Mouse (Mus musculus) lung, embryonic 16.5 days (tissue): ENCODE measurements at regions not wholly inside any gene's neighbourhood (a gene's known extent, or its start where the extent isn't known, plus 50 kb on each side); places are given as distances from the start of the nearest gene placed in this dataset.
A peak's percentile ranks its signal among the peaks of the same experiment; 100 is the strongest.

Experiments
- ATAC-seq: fragments of 200-750 bp; cut with Nextera tagmentation; 2 replicates; pipeline ENCODE4 v1.8.0; 2017; ENCODE audit warnings: low read depth, mild to moderate bottlenecking, moderate library complexity
- H3K27ac ChIP-seq: fragments of 300-500 bp; sonication (generic); 2 replicates; pipeline ENCODE4 v1.5.1; 2014; ENCODE audit warnings: mild to moderate bottlenecking, control low read depth, low read length
- H3K27me3 ChIP-seq: fragments of 300-500 bp; sonication (generic); 2 replicates; pipeline ENCODE4 v1.6.1; 2014; ENCODE audit warnings: low read depth, low read length, mixed read lengths; ENCODE audit not compliant: control insufficient read depth, insufficient read depth
- H3K36me3 ChIP-seq: fragments of 300-500 bp; sonication (generic); 2 replicates; pipeline ENCODE4 v1.6.1; 2014; ENCODE audit warnings: low read length; ENCODE audit not compliant: control insufficient read depth, insufficient read depth
- H3K4me1 ChIP-seq: fragments of 300-500 bp; sonication (generic); replicated peaks from 2 replicates; pipeline ENCODE4 v1.6.1; 2014; ENCODE audit warnings: low read length, mixed read lengths; ENCODE audit not compliant: control insufficient read depth, insufficient read depth
- H3K4me2 ChIP-seq: fragments of 300-500 bp; sonication (generic); 2 replicates; pipeline ENCODE4 v1.6.1; 2014; ENCODE audit warnings: low read depth, low read length, control low read depth
- H3K4me3 ChIP-seq: fragments of 300-500 bp; sonication (generic); 2 replicates; pipeline ENCODE4 v1.5.1; 2014; ENCODE audit warnings: mild to moderate bottlenecking, low read length, control low read depth
- H3K9ac ChIP-seq: fragments of 300-500 bp; sonication (generic); 2 replicates; pipeline ENCODE4 v1.6.1; 2014; ENCODE audit warnings: low read length, control low read depth
- H3K9me3 ChIP-seq: fragments of 300-500 bp; sonication (generic); 2 replicates; pipeline ENCODE4 v1.6.1; 2016; ENCODE audit warnings: low read length; ENCODE audit not compliant: control insufficient read depth
- WGBS: fragments of 180-500 bp; shearing (Covaris S2); extraction: QIAGEN DNeasy Blood & Tissue Kit; methylation state at CpG from one replicate; pipeline ENCODE4 v1.1.7; 2014; 5-methylcytosine and 5-hydroxymethylcytosine counted together

- WGBS, result 36% methylated on average over 9 of the region's 9 CpGs
- ATAC-seq, result no peak
- H3K9me3 ChIP-seq, result no peaks in the 10 kb centered on the region
- H3K27ac ChIP-seq, result no peak overlapping the region
- H3K36me3 ChIP-seq, result no peaks in the 10 kb centered on the region
- H3K9ac ChIP-seq, result no peak overlapping the region
- H3K4me1 ChIP-seq, result no peaks in the 10 kb centered on the region
- no peak overlapping the region for H3K4me3 ChIP-seq
- no peak overlapping the region for H3K4me2 ChIP-seq
- no peaks in the 10 kb centered on the region for H3K27me3 ChIP-seq
These were observed 223.9 kb downstream of the Sox9 start for GRCm38 (mm10) chr11:113005895-113006294.

- WGBS, result 53% methylated on average over 4 of the region's 4 CpGs
- ATAC-seq, result peak; percentile 26; the same call in 1 of the 2 replicates
- H3K4me3 ChIP-seq, result no peak overlapping the region
These were observed 226.5 kb downstream of the Sox9 start for GRCm38 (mm10) chr11:113008521-113008920.

GRCm38 (mm10) chr11:113009376-113009775, 227.4 kb downstream of the Sox9 start:
- Histone ChIP-seq H3K9me3 (no peaks in the 10 kb centered on the region), H3K4me3 (no peak overlapping the region), H3K9ac (no peak overlapping the region), H3K27ac (no peak overlapping the region), H3K4me2 (no peak overlapping the region), H3K4me1 (no peaks in the 10 kb centered on the region), H3K36me3 (no peaks in the 10 kb centered on the region), H3K27me3 (no peaks in the 10 kb centered on the region)
- ATAC-seq, result no peak
- 71% methylated on average over 6 of the region's 6 CpGs for WGBS

More at GRCm38 (mm10) chr11:113008521-113008920, 226.5 kb downstream of the Sox9 start:
- Histone ChIP-seq H3K27ac (no peak overlapping the region), H3K4me2 (no peak overlapping the region), H3K4me1 (no peaks in the 10 kb centered on the region), H3K36me3 (no peaks in the 10 kb centered on the region), H3K9me3 (no peaks in the 10 kb centered on the region), H3K9ac (no peak overlapping the region), H3K27me3 (no peaks in the 10 kb centered on the region)

- no peaks in the 10 kb centered on the region for H3K27me3 ChIP-seq
- no peak overlapping the region for H3K9ac ChIP-seq
- no peak overlapping the region for H3K4me3 ChIP-seq
- ATAC-seq, result no peak
- H3K36me3 ChIP-seq, result no peaks in the 10 kb centered on the region
- H3K9me3 ChIP-seq, result no peaks in the 10 kb centered on the region
- no peak overlapping the region for H3K27ac ChIP-seq
- no peak overlapping the region for H3K4me2 ChIP-seq
- peaks cover 7% of the 10 kb centered on the region for H3K4me1 ChIP-seq
- 85% methylated on average over 5 of the region's 5 CpGs for WGBS
These were observed 228.9 kb downstream of the Sox9 start for GRCm38 (mm10) chr11:113010906-113011305.

GRCm38 (mm10) chr11:113014186-113015010, 232.4 kb downstream of the Sox9 start:
- no peak overlapping the region for H3K27ac ChIP-seq
- no peaks in the 10 kb centered on the region for H3K9me3 ChIP-seq
- no peak overlapping the region for H3K9ac ChIP-seq
- no peak overlapping the region for H3K4me2 ChIP-seq
- H3K36me3 ChIP-seq, result no peaks in the 10 kb centered on the region
- no peaks in the 10 kb centered on the region for H3K27me3 ChIP-seq
- H3K4me1 ChIP-seq, result peaks cover 10% of the 10 kb centered on the region
- ATAC-seq, result no peak
- WGBS, result 61% methylated on average over 10 of the region's 10 CpGs
- no peak overlapping the region for H3K4me3 ChIP-seq

- no peak overlapping the region for H3K4me2 ChIP-seq
- no peaks in the 10 kb centered on the region for H3K9me3 ChIP-seq
- H3K4me3 ChIP-seq, result no peak overlapping the region
- WGBS, result 47% methylated on average over 13 of the region's 13 CpGs
- H3K27ac ChIP-seq, result peak overlapping the region; percentile 40; the same call in 1 of the 2 replicates
- peaks cover 10% of the 10 kb centered on the region for H3K4me1 ChIP-seq
- no peaks in the 10 kb centered on the region for H3K27me3 ChIP-seq
- no peaks in the 10 kb centered on the region for H3K36me3 ChIP-seq
- ATAC-seq, result peak; percentile 82
- no peak overlapping the region for H3K9ac ChIP-seq
These were observed 233.8 kb downstream of the Sox9 start for GRCm38 (mm10) chr11:113015686-113016304.

- ATAC-seq, result no peak
- Histone ChIP-seq H3K9ac (no peak overlapping the region), H3K9me3 (no peaks in the 10 kb centered on the region), H3K27me3 (no peaks in the 10 kb centered on the region), H3K36me3 (no peaks in the 10 kb centered on the region), H3K4me2 (no peak overlapping the region), H3K4me3 (no peak overlapping the region), H3K27ac (no peak overlapping the region), H3K4me1 (peaks cover 13% of the 10 kb centered on the region)
- WGBS, result 65% methylated on average over 7 of the region's 7 CpGs
These were observed 235.0 kb downstream of the Sox9 start for GRCm38 (mm10) chr11:113016801-113017715.

- no peaks in the 10 kb centered on the region for H3K9me3 ChIP-seq
- peaks cover 3% of the 10 kb centered on the region; the same call in 1 of the 2 replicates for H3K4me1 ChIP-seq
- H3K4me2 ChIP-seq, result no peak overlapping the region
- H3K9ac ChIP-seq, result no peak overlapping the region
- ATAC-seq, result no peak
- no peak overlapping the region for H3K4me3 ChIP-seq
- H3K27ac ChIP-seq, result no peak overlapping the region
- no peaks in the 10 kb centered on the region for H3K36me3 ChIP-seq
- 45% methylated on average over 4 of the region's 4 CpGs for WGBS
- no peaks in the 10 kb centered on the region for H3K27me3 ChIP-seq
These were observed 239.5 kb downstream of the Sox9 start for GRCm38 (mm10) chr11:113021533-113021932.

GRCm38 (mm10) chr11:113026994-113027393, 245.0 kb downstream of the Sox9 start:
- Histone ChIP-seq H3K4me3 (no peak overlapping the region), H3K36me3 (no peaks in the 10 kb centered on the region), H3K9me3 (no peaks in the 10 kb centered on the region), H3K27ac (no peak overlapping the region), H3K27me3 (no peaks in the 10 kb centered on the region), H3K4me1 (peaks cover 5% of the 10 kb centered on the region), H3K4me2 (no peak overlapping the region), H3K9ac (no peak overlapping the region)
- no peak for ATAC-seq
- 29% methylated on average over 6 of the region's 6 CpGs for WGBS
